Mouse (Mus musculus) heart, adult 18-20 months (tissue): ENCODE results near the gene Nck2. TPM values are rescaled to one million over a fixed set of nuclear protein-coding genes. Genes with fewer than 3 reads are reported as not detected.
"Not testable (repeated sequence)": the region's sequence is repeated elsewhere in the genome, so short reads cannot be mapped to it uniquely, and the experiment has no call there.

ENCODE experiments used
- DNase-seq, 2 experiments: peaks; one replicate each; pipeline ENCODE4 v3.0.0; 2021 to 2022; ENCODE audit warnings: mixed read lengths in 1 of 2
- total RNA-seq, 2 experiments: library from RNA; stranded (reverse); gene quantifications; 2 replicates each; pipeline ENCODE4 v1.2.3; 2021

Nck2 gene
- total RNA-seq, 2 experiments from 2014 or later, result 12.9 to 13.0 TPM

- no peak for DNase-seq
Observed at GRCm38 (mm10) chr1:43534060-43534760, 89.8 kb downstream of the Nck2 start.

GRCm38 (mm10) chr1:43535519-43536000 is 91.2 kb downstream of the Nck2 start:
- no peak for DNase-seq

- no peak for DNase-seq
Observed at GRCm38 (mm10) chr1:43536266-43536665, 91.9 kb downstream of the Nck2 start.

GRCm38 (mm10) chr1:43537021-43537420 is 92.6 kb downstream of the Nck2 start:
- no peak for DNase-seq

- DNase-seq, result no peak
Observed at GRCm38 (mm10) chr1:43537496-43537895, 93.1 kb downstream of the Nck2 start.

GRCm38 (mm10) chr1:43538716-43539115 is 94.3 kb downstream of the Nck2 start:
- DNase-seq, result no peak

- DNase-seq, result no peak
Observed at GRCm38 (mm10) chr1:43539689-43540380, 95.5 kb downstream of the Nck2 start.

- DNase-seq, result no peak
Observed at GRCm38 (mm10) chr1:43542339-43542738, 98.0 kb downstream of the Nck2 start.

GRCm38 (mm10) chr1:43547644-43548043 is 103.3 kb downstream of the Nck2 start:
- DNase-seq, result no peak

- DNase-seq, result no peak
Observed at GRCm38 (mm10) chr1:43548749-43549148, 104.4 kb downstream of the Nck2 start.

- no peak for DNase-seq
Observed at GRCm38 (mm10) chr1:43550525-43550924, 106.1 kb downstream of the Nck2 start.

- not testable (repeated sequence) for DNase-seq
Observed at GRCm38 (mm10) chr1:43553989-43554679, 109.8 kb downstream of the Nck2 start.

GRCm38 (mm10) chr1:43555222-43555974 is 111.0 kb downstream of the Nck2 start:
- DNase-seq, result no peak

- no peak for DNase-seq
Observed at GRCm38 (mm10) chr1:43558329-43558728, 114.0 kb downstream of the Nck2 start.

GRCm38 (mm10) chr1:43559043-43559692 is 114.8 kb downstream of the Nck2 start:
- no peak for DNase-seq

- DNase-seq, result no peak
Observed at GRCm38 (mm10) chr1:43561085-43561484, 116.7 kb downstream of the Nck2 start.

GRCm38 (mm10) chr1:43562002-43562666 is 117.8 kb downstream of the Nck2 start:
- DNase-seq, result no peak

- no peak for DNase-seq
Observed at GRCm38 (mm10) chr1:43565260-43565659, 120.9 kb downstream of the Nck2 start.

- no peak for DNase-seq
Observed at GRCm38 (mm10) chr1:43566677-43567377, 122.4 kb downstream of the Nck2 start.

GRCm38 (mm10) chr1:43568824-43569223 is 124.4 kb downstream of the Nck2 start:
- DNase-seq, result no peak
